Mouse (Mus musculus) spleen, adult 2 months (tissue): ENCODE data around the gene Gtf2ird1.

ENCODE experiments used
- CTCF ChIP-seq: fragments of 200-500 bp; IDR thresholded peaks from 2 replicates; pipeline ENCODE4 v1.5.1; 2011; ENCODE audit warnings: mild to moderate bottlenecking, inconsistent platforms; ENCODE audit not compliant: insufficient read depth, insufficient read length, insufficient replicate concordance; ENCODE audit errors: extremely low read depth
- POLR2A ChIP-seq: fragments of 200-500 bp; IDR thresholded peaks from 2 replicates; pipeline ENCODE4 v1.6.1; 2011; ENCODE audit warnings: low read depth, low read length, inconsistent platforms

- TF ChIP-seq CTCF (no peak), POLR2A (no peak)
Observed at GRCm38 (mm10) chr5:134312691-134313450, 143.6 kb downstream of the Gtf2ird1 start.
